Mouse (Mus musculus) left cerebral cortex, postnatal 36 days (tissue): Measurements from ENCODE around the gene Prom1. TPM values are rescaled to one million over a fixed set of nuclear protein-coding genes. Genes with fewer than 3 reads are reported as not detected.

ENCODE experiments used
- DNase-seq, 2 experiments: peaks; one replicate each; pipeline ENCODE4 v3.0.0; 2021 to 2022; ENCODE audit warnings: low spot score in 2 of 2, mixed read lengths in 1 of 2
- intact Hi-C: fragments of 180-260 bp; cut with DNase I; formaldehyde crosslinking; loops from one replicate; pipeline ENCODE4 v1.15.1; 2025
- total RNA-seq, 2 experiments: library from RNA; stranded (reverse); gene quantifications; 2 replicates each; pipeline ENCODE4 v1.2.3; 2021

Gene Prom1
- total RNA-seq, 2 experiments from 2014 or later: 23.6 to 24.2 TPM

GRCm38 (mm10) chr5:44087034-44087433, 14.8 kb downstream of the Prom1 start:
- intact Hi-C loops: no loop called here
- DNase-seq: no peak

- intact Hi-C loops: no loop called here
- no peak for DNase-seq
These were observed 16.0 kb downstream of the Prom1 start for GRCm38 (mm10) chr5:44085871-44086270.

GRCm38 (mm10) chr5:44081108-44081507, 20.7 kb downstream of the Prom1 start:
- no peak for DNase-seq
- intact Hi-C loops: no loop called here

- no peak for DNase-seq
- intact Hi-C loops: no loop called here
These were observed 21.4 kb downstream of the Prom1 start for GRCm38 (mm10) chr5:44080276-44081054.

- intact Hi-C loops: no loop called here
- DNase-seq: no peak
These were observed 26.4 kb downstream of the Prom1 start for GRCm38 (mm10) chr5:44075432-44075831.

- intact Hi-C loops: no loop called here
- DNase-seq: no peak
These were observed 28.2 kb downstream of the Prom1 start for GRCm38 (mm10) chr5:44073634-44074033.

GRCm38 (mm10) chr5:44070529-44071133, 31.2 kb downstream of the Prom1 start:
- intact Hi-C loops: no loop called here
- DNase-seq: no peak

GRCm38 (mm10) chr5:44058258-44058657, 43.6 kb downstream of the Prom1 start:
- no peak for DNase-seq
- intact Hi-C loops: no loop called here

GRCm38 (mm10) chr5:44050213-44050612, 51.6 kb downstream of the Prom1 start:
- DNase-seq: no peak
- intact Hi-C loops: no loop called here

- no peak for DNase-seq
- intact Hi-C loops: loop anchor here (5.0 to 10.0 kb wide), 5 partner anchors 115 to 223 kb away; no protein-coding TSS in a partner anchor
These were observed 52.3 kb downstream of the Prom1 start for GRCm38 (mm10) chr5:44049395-44049976.

GRCm38 (mm10) chr5:44048568-44049363, 53.1 kb downstream of the Prom1 start:
- no peak for DNase-seq
- intact Hi-C loops: loop anchor here (5.0 to 10.0 kb wide), 5 partner anchors 116 to 224 kb away; no protein-coding TSS in a partner anchor

GRCm38 (mm10) chr5:44041725-44042124, 60.1 kb downstream of the Prom1 start:
- no peak for DNase-seq
- intact Hi-C loops: loop anchor here (10.0 kb wide), 1 partner anchor 123 kb away; no protein-coding TSS in a partner anchor

GRCm38 (mm10) chr5:44041056-44041455, 60.8 kb downstream of the Prom1 start:
- DNase-seq: no peak
- intact Hi-C loops: loop anchor here (10.0 kb wide), 1 partner anchor 124 kb away; no protein-coding TSS in a partner anchor

GRCm38 (mm10) chr5:43998295-43998989, 103.4 kb downstream of the Prom1 start:
- DNase-seq: no peak
- intact Hi-C loops: no loop called here

- no peak for DNase-seq
- intact Hi-C loops: no loop called here
These were observed 104.2 kb downstream of the Prom1 start for GRCm38 (mm10) chr5:43997626-43998025.

GRCm38 (mm10) chr5:43996162-43996561, 105.7 kb downstream of the Prom1 start:
- DNase-seq: no peak
- intact Hi-C loops: no loop called here

- DNase-seq: no peak
- intact Hi-C loops: loop anchor here (5.0 kb wide), 1 partner anchor 153 kb away; no protein-coding TSS in a partner anchor
These were observed 106.9 kb downstream of the Prom1 start for GRCm38 (mm10) chr5:43994981-43995380.

GRCm38 (mm10) chr5:43990316-43990715, 111.5 kb downstream of the Prom1 start:
- intact Hi-C loops: loop anchor here (5.0 kb wide), 1 partner anchor 148 kb away; no protein-coding TSS in a partner anchor
- DNase-seq: peak in 1 of 2 experiments; percentile 13

- DNase-seq: no peak
- intact Hi-C loops: no loop called here
These were observed 112.8 kb downstream of the Prom1 start for GRCm38 (mm10) chr5:43989017-43989416.
